Mouse (Mus musculus): ENCODE data around the gene Ccser1. TPM values are rescaled to one million over a fixed set of nuclear protein-coding genes. Genes with fewer than 3 reads are reported as not detected.

The Ccser1 gene
- polyA plus RNA-seq (2015; fragmentation: Nextera tagmentation; extraction: Ambion mirVana) = 21.4 and 22.4 TPM in 2 replicates

GRCm38 (mm10) chr6:61179949-61180755 is at the start of gene Ccser1:
Gene Ccser1, plus strand, starts transcription at chr6:61180324.
- Histone ChIP-seq H3K9me3 (replicated peaks) (no peaks in the 10 kb centered on the region), H3K4me3 (peak within 1 kb of the TSS; percentile 86), H3K36me3 (ENCODE audit: poor library complexity, severe bottlenecking) (no peaks in the 10 kb centered on the region), H3K9ac (peak within 1 kb of the TSS; percentile 95), H3K4me1 (peaks cover 39% of the 10 kb centered on the region), H3K4me2 (peak within 1 kb of the TSS; percentile 78), H3K27me3 (no peaks in the 10 kb centered on the region), H3K27ac (peak within 1 kb of the TSS; percentile 94)
- under 1% methylated on average over 75 of the region's 105 CpGs for WGBS
- ATAC-seq = peak; percentile 89

GRCm38 (mm10) chr6:61136436-61136835 is 43.7 kb upstream of the Ccser1 start:
- H3K27ac ChIP-seq = no peak overlapping the region
- no peaks in the 10 kb centered on the region for H3K36me3 ChIP-seq (ENCODE audit: poor library complexity, severe bottlenecking)
- H3K9me3 ChIP-seq (replicated peaks) = no peaks in the 10 kb centered on the region
- no peak for ATAC-seq
- H3K9ac ChIP-seq = no peak overlapping the region
- H3K4me3 ChIP-seq = no peak overlapping the region
- H3K4me2 ChIP-seq = no peak overlapping the region
- WGBS = 96% methylated on average over 2 of the region's 2 CpGs
- H3K4me1 ChIP-seq = no peaks in the 10 kb centered on the region
- H3K27me3 ChIP-seq = no peaks in the 10 kb centered on the region

- H3K27me3 ChIP-seq = no peaks in the 10 kb centered on the region
- H3K9ac ChIP-seq = no peak overlapping the region
- H3K9me3 ChIP-seq (replicated peaks) = no peaks in the 10 kb centered on the region
- no peak overlapping the region for H3K4me3 ChIP-seq
- H3K4me1 ChIP-seq = no peaks in the 10 kb centered on the region
- H3K36me3 ChIP-seq (ENCODE audit: poor library complexity, severe bottlenecking) = no peaks in the 10 kb centered on the region
- no peak overlapping the region for H3K27ac ChIP-seq
- no peak for ATAC-seq
- 68% methylated on average over 1 of the region's 1 CpGs for WGBS
- no peak overlapping the region for H3K4me2 ChIP-seq
These were observed 37.1 kb upstream of the Ccser1 start for GRCm38 (mm10) chr6:61143031-61143430.

GRCm38 (mm10) chr6:61152924-61153323 is 27.2 kb upstream of the Ccser1 start:
- no peaks in the 10 kb centered on the region for H3K27me3 ChIP-seq
- H3K9me3 ChIP-seq (replicated peaks) = no peaks in the 10 kb centered on the region
- H3K4me3 ChIP-seq = no peak overlapping the region
- no peak overlapping the region for H3K9ac ChIP-seq
- 71% methylated on average over 3 of the region's 3 CpGs for WGBS
- H3K4me2 ChIP-seq = no peak overlapping the region
- no peaks in the 10 kb centered on the region for H3K36me3 ChIP-seq (ENCODE audit: poor library complexity, severe bottlenecking)
- H3K4me1 ChIP-seq = peaks cover 14% of the 10 kb centered on the region
- H3K27ac ChIP-seq = no peak overlapping the region
- ATAC-seq = no peak

- H3K9ac ChIP-seq = no peak overlapping the region
- ATAC-seq = peak; percentile 43; the same call in 1 of the 2 replicates
- no peak overlapping the region for H3K4me2 ChIP-seq
- peaks cover 14% of the 10 kb centered on the region for H3K4me1 ChIP-seq
- no peaks in the 10 kb centered on the region for H3K36me3 ChIP-seq (ENCODE audit: poor library complexity, severe bottlenecking)
- H3K27ac ChIP-seq = no peak overlapping the region
- H3K4me3 ChIP-seq = no peak overlapping the region
- 15% methylated on average over 6 of the region's 6 CpGs for WGBS
- no peaks in the 10 kb centered on the region for H3K27me3 ChIP-seq
- no peaks in the 10 kb centered on the region for H3K9me3 ChIP-seq (replicated peaks)
These were observed 25.5 kb upstream of the Ccser1 start for GRCm38 (mm10) chr6:61154654-61155053.

- WGBS = 30% methylated on average over 8 of the region's 8 CpGs
- ATAC-seq = peak; percentile 81
- no peaks in the 10 kb centered on the region for H3K27me3 ChIP-seq
- peak overlapping the region; percentile 14; the same call in 1 of the 2 replicates for H3K4me2 ChIP-seq
- no peak overlapping the region for H3K4me3 ChIP-seq
- H3K9ac ChIP-seq = no peak overlapping the region
- no peaks in the 10 kb centered on the region for H3K36me3 ChIP-seq (ENCODE audit: poor library complexity, severe bottlenecking)
- H3K9me3 ChIP-seq (replicated peaks) = no peaks in the 10 kb centered on the region
- H3K4me1 ChIP-seq = peaks cover 14% of the 10 kb centered on the region
- no peak overlapping the region for H3K27ac ChIP-seq
These were observed 25.0 kb upstream of the Ccser1 start for GRCm38 (mm10) chr6:61155059-61155629.

- Histone ChIP-seq H3K27me3 (no peaks in the 10 kb centered on the region), H3K4me1 (peaks cover 14% of the 10 kb centered on the region), H3K27ac (no peak overlapping the region), H3K9me3 (replicated peaks) (no peaks in the 10 kb centered on the region), H3K36me3 (ENCODE audit: poor library complexity, severe bottlenecking) (no peaks in the 10 kb centered on the region), H3K9ac (no peak overlapping the region), H3K4me2 (no peak overlapping the region), H3K4me3 (no peak overlapping the region)
- no peak for ATAC-seq
These were observed 24.4 kb upstream of the Ccser1 start for GRCm38 (mm10) chr6:61155718-61156117.

GRCm38 (mm10) chr6:61162117-61162516 is 18.0 kb upstream of the Ccser1 start:
- no peak overlapping the region for H3K4me2 ChIP-seq
- no peaks in the 10 kb centered on the region for H3K4me1 ChIP-seq
- H3K9ac ChIP-seq = no peak overlapping the region
- ATAC-seq = no peak
- no peak overlapping the region for H3K27ac ChIP-seq
- H3K27me3 ChIP-seq = no peaks in the 10 kb centered on the region
- no peaks in the 10 kb centered on the region for H3K36me3 ChIP-seq (ENCODE audit: poor library complexity, severe bottlenecking)
- H3K4me3 ChIP-seq = no peak overlapping the region
- no peaks in the 10 kb centered on the region for H3K9me3 ChIP-seq (replicated peaks)

GRCm38 (mm10) chr6:61166891-61167290 is 13.2 kb upstream of the Ccser1 start:
- H3K36me3 ChIP-seq (ENCODE audit: poor library complexity, severe bottlenecking) = no peaks in the 10 kb centered on the region
- no peaks in the 10 kb centered on the region for H3K27me3 ChIP-seq
- H3K4me2 ChIP-seq = no peak overlapping the region
- ATAC-seq = no peak
- H3K4me3 ChIP-seq = no peak overlapping the region
- H3K9ac ChIP-seq = no peak overlapping the region
- no peaks in the 10 kb centered on the region for H3K9me3 ChIP-seq (replicated peaks)
- no peak overlapping the region for H3K27ac ChIP-seq
- no peaks in the 10 kb centered on the region for H3K4me1 ChIP-seq
- WGBS = 95% methylated on average over 1 of the region's 1 CpGs

- no peak overlapping the region for H3K9ac ChIP-seq
These were observed 4.0 kb upstream of the Ccser1 start for GRCm38 (mm10) chr6:61176126-61176525.

GRCm38 (mm10) chr6:61177476-61177875 is 2.6 kb upstream of the Ccser1 start:
- H3K36me3 ChIP-seq (ENCODE audit: poor library complexity, severe bottlenecking) = no peaks in the 10 kb centered on the region
- H3K4me3 ChIP-seq = no peak overlapping the region
- H3K4me2 ChIP-seq = 0 out of 2 replicates have a peak overlapping the region, but pooled peaks have one; percentile 10
- no peaks in the 10 kb centered on the region for H3K27me3 ChIP-seq
- 44% methylated on average over 7 of the region's 7 CpGs for WGBS
- no peaks in the 10 kb centered on the region for H3K9me3 ChIP-seq (replicated peaks)
- no peak overlapping the region for H3K9ac ChIP-seq
- peaks cover 30% of the 10 kb centered on the region for H3K4me1 ChIP-seq
- ATAC-seq = no peak
- H3K27ac ChIP-seq = peak overlapping the region; percentile 65

More at GRCm38 (mm10) chr6:61176126-61176525, 4.0 kb upstream of the Ccser1 start:
- Histone ChIP-seq H3K9me3 (replicated peaks) (no peaks in the 10 kb centered on the region), H3K27ac (no peak overlapping the region), H3K36me3 (ENCODE audit: poor library complexity, severe bottlenecking) (no peaks in the 10 kb centered on the region), H3K4me3 (no peak overlapping the region), H3K4me1 (peaks cover 21% of the 10 kb centered on the region), H3K4me2 (no peak overlapping the region), H3K27me3 (no peaks in the 10 kb centered on the region)
- 35% methylated on average over 1 of the region's 1 CpGs for WGBS
- no peak for ATAC-seq

- ATAC-seq = no peak
- no peaks in the 10 kb centered on the region for H3K9me3 ChIP-seq (replicated peaks)
- peak overlapping the region; percentile 86 for H3K4me3 ChIP-seq
- 3% methylated on average over 5 of the region's 5 CpGs for WGBS
- no peaks in the 10 kb centered on the region for H3K36me3 ChIP-seq (ENCODE audit: poor library complexity, severe bottlenecking)
- peak overlapping the region; percentile 95 for H3K9ac ChIP-seq
- peaks cover 39% of the 10 kb centered on the region for H3K4me1 ChIP-seq
- no peaks in the 10 kb centered on the region for H3K27me3 ChIP-seq
- peak overlapping the region; percentile 94 for H3K27ac ChIP-seq
- peak overlapping the region; percentile 78 for H3K4me2 ChIP-seq
These were observed 529 bp upstream of the Ccser1 start for GRCm38 (mm10) chr6:61179641-61179948.

Data from forebrain, embryonic 13.5 days (tissue).